Mouse (Mus musculus): Measurements from ENCODE around the gene Fer1l4. TPM values are rescaled to one million over a fixed set of nuclear protein-coding genes. Genes with fewer than 3 reads are reported as not detected.

Gene Fer1l4
- not detected in 2 replicates for polyA plus RNA-seq (2015; fragmentation: Nextera tagmentation; extraction: Ambion mirVana)

DNA sequence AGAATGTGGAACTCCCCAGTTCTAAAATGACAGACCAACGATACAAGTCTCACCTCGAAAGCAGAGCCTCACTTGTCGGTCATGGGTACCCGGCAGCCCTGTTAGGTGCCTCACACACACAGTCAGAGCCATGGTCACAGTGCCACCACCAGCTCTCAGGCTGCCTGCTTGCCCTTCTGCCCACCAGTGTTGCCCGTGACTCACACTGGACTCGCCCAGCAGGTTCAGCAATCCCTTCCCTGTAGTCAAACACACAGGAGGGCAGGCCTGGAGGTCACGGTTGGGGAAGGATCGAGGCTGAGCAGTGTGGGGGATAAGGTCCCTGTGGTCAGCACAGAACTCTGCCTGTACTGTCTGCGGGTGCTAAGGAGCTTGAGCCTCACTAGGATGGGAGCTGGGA, at the start of gene Fer1l4:
TSS of gene Fer1l4 (minus strand) at position 132 of the 400 bp plus-strand sequence.

DNA sequence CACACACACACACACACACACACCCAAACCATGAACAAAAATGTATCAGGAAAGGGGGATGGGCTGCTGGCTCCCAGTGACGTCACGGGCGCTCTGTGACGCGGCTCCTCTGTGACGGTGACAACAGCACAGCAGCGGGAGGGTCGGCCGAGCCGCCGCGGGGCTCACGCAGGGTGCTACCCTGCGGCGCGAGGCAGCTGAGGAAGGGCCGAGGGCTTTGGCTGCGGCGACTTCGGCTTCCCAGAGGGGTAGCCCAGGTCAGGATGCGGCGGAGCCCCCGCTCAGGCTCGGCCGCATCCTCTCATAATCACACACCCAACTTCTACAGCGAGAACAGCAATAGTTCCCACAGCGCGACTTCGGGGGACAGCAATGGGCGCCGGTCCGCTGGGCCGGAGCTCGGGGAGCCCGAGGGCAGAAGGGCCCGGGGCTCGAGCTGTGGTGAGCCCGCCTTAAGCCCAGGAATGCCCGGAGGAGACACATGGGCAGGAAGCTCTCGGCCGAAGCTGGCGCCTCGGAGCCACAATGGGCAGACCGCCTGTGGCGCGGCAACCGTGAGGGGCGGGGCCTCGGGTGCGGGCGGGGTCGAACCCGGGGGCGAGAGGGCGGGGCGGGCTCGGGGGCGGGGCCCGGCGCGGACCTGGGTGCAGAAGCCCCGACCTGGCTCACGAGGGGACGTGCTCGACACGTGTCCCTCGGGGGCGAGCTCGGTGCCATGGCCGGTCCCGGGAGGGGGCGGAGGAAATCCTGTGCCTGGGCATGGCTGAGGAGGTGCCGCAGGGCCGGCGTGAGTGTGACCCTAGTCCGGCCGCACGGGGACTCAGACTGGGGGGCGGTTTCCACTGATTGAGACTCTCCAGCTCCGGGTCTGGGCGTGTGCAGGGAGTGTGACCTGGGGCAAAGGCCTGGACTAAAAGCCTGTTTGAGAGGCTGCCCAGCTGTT, 12.6 kb upstream of the Fer1l4 start, which contains the start of gene Spag4:
TSS of gene Spag4 (plus strand) at position 77 of the 943 bp plus-strand sequence.

DNA sequence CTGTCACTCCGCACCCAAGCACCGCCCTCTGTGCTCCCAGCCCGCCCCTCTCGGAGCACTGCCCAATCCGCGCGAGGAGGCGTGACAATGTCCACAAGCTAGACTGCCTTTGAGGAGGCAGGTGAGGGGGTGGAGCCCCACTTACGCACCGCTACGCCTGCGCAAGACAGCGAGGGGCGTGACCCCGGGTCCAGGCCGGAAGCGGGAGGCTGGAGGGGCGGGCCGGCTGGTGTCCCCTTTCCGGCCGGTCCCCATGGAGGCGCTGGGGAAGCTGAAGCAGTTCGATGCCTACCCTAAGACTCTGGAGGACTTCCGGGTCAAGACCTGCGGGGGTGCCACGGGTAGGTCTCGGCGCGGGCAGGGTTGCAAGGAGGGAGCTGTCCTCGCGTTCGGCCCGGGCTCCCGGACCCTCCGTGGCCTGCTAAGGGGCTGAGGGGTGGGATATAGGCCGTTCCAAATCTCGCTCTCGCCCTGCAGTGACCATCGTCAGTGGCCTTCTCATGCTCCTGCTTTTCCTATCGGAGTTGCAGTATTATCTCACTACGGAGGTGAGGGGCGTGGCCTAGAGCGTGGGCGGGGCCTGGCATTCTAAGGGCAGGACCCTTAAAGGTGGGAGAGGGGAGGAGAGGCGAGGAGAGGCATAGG, 44.7 kb downstream of the Fer1l4 start, which contains the start of the genes 6430550D23Rik and Ergic3:
TSS of gene 6430550D23Rik (minus strand) at position 90 of the 645 bp plus-strand sequence.
TSS of gene Ergic3 (plus strand) at position 158 of the 645 bp plus-strand sequence.

Other genes starting within 250 kb of the Fer1l4 start
- gene BC029722, start 233.5 kb downstream of the Fer1l4 start, polyA plus RNA-seq (2015; fragmentation: Nextera tagmentation; extraction: Ambion mirVana), result 11.2 and 14.4 TPM in 2 replicates
- gene Eif6, start 226.0 kb downstream of the Fer1l4 start, polyA plus RNA-seq (2015; fragmentation: Nextera tagmentation; extraction: Ambion mirVana), result 131 and 133 TPM in 2 replicates
- gene Fam83c, start 218.1 kb downstream of the Fer1l4 start, polyA plus RNA-seq (2015; fragmentation: Nextera tagmentation; extraction: Ambion mirVana), result 0.07 TPM in 1 of 2 replicates, not detected in the other
- gene Uqcc1, start 122.6 kb downstream of the Fer1l4 start, polyA plus RNA-seq (2015; fragmentation: Nextera tagmentation; extraction: Ambion mirVana), result 21.0 and 22.5 TPM in 2 replicates
- gene Gm15557, start 112.2 kb downstream of the Fer1l4 start, polyA plus RNA-seq (2015; fragmentation: Nextera tagmentation; extraction: Ambion mirVana), result not detected in 2 replicates
- gene Gdf5, start 107.6 kb downstream of the Fer1l4 start, polyA plus RNA-seq (2015; fragmentation: Nextera tagmentation; extraction: Ambion mirVana), result 0.12 TPM in 1 of 2 replicates, not detected in the other
- 11.2 and 11.7 TPM in 2 replicates for gene Cep250, start 96.5 kb downstream of the Fer1l4 start, polyA plus RNA-seq (2015; fragmentation: Nextera tagmentation; extraction: Ambion mirVana)
- gene 6430550D23Rik, start 45.0 kb downstream of the Fer1l4 start, polyA plus RNA-seq (2015; fragmentation: Nextera tagmentation; extraction: Ambion mirVana), result 0.91 and 1.4 TPM in 2 replicates
- 86.9 and 101 TPM in 2 replicates for gene Ergic3, start 44.9 kb downstream of the Fer1l4 start, polyA plus RNA-seq (2015; fragmentation: Nextera tagmentation; extraction: Ambion mirVana)
- 1.5 and 2.0 TPM in 2 replicates for gene Spag4, start 12.2 kb upstream of the Fer1l4 start, polyA plus RNA-seq (2015; fragmentation: Nextera tagmentation; extraction: Ambion mirVana)
- 32.5 and 32.6 TPM in 2 replicates for gene Cpne1, start 59.0 kb upstream of the Fer1l4 start, polyA plus RNA-seq (2015; fragmentation: Nextera tagmentation; extraction: Ambion mirVana)
- 10.4 and 11.6 TPM in 2 replicates for gene Rbm12, start 59.0 kb upstream of the Fer1l4 start, polyA plus RNA-seq (2015; fragmentation: Nextera tagmentation; extraction: Ambion mirVana)
- gene Gm28036, start 74.1 kb upstream of the Fer1l4 start, polyA plus RNA-seq (2015; fragmentation: Nextera tagmentation; extraction: Ambion mirVana), result 2.3 and 6.4 TPM in 2 replicates
- 299 and 335 TPM in 2 replicates for gene Romo1, start 91.1 kb upstream of the Fer1l4 start, polyA plus RNA-seq (2015; fragmentation: Nextera tagmentation; extraction: Ambion mirVana)
- 55.8 and 59.4 TPM in 2 replicates for gene Nfs1, start 91.2 kb upstream of the Fer1l4 start, polyA plus RNA-seq (2015; fragmentation: Nextera tagmentation; extraction: Ambion mirVana)
- gene Rbm39, start 127.3 kb upstream of the Fer1l4 start, polyA plus RNA-seq (2015; fragmentation: Nextera tagmentation; extraction: Ambion mirVana), result 456 and 510 TPM in 2 replicates
- 23.7 and 26.6 TPM in 2 replicates for gene Phf20, start 143.5 kb upstream of the Fer1l4 start, polyA plus RNA-seq (2015; fragmentation: Nextera tagmentation; extraction: Ambion mirVana)

All from spleen, postnatal 0 days (tissue).